Mouse (Mus musculus) E14TG2a.4 (cell line): ENCODE data around the gene Mob1b.

ENCODE experiments used
- CTCF ChIP-seq: conservative IDR thresholded peaks from 2 replicates; pipeline ENCODE4 v1.5.1; 2014; ENCODE audit warnings: low read length
- POU5F1 ChIP-seq: IDR thresholded peaks from 2 replicates; pipeline ENCODE4 v1.6.1; 2014; ENCODE audit warnings: low read length, borderline replicate concordance

DNA sequence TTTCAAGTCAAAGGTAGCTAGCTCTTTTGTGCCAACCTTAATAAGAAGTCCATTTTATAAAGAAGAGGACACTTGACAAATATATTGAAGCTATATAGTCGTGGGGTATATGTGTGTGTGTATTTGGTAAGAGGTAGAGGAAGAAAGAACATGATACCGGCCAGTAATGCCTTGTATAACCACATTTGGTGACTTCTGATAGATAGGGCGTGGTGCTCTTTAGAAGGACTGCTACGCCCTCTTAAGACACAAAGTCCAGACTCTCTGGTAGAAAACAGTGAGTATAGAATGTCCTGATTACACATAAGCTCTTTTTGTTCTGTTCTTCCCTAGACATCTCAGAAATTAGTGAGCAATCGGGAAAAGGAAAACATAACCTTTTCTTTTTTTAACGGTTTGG lies 47.5 kb downstream of the Mob1b start:
- TF ChIP-seq CTCF (no peak), POU5F1 (no peak)
